Mouse (Mus musculus) ES-Bruce4 (cell line): ENCODE measurements around the gene Gng5. TPM values are rescaled to one million over a fixed set of nuclear protein-coding genes. Genes with fewer than 3 reads are reported as not detected.

Experiments used
- H3K27ac ChIP-seq: 2 replicates; pipeline ENCODE4 v1.5.1; 2012; ENCODE audit warnings: low read length, inconsistent platforms; ENCODE audit not compliant: insufficient read depth
- H3K27me3 ChIP-seq: 2 replicates; pipeline ENCODE4 v1.6.1; 2012; ENCODE audit warnings: mild to moderate bottlenecking, low read length, inconsistent platforms; ENCODE audit not compliant: control insufficient read depth, poor library complexity, insufficient read depth, severe bottlenecking
- H3K36me3 ChIP-seq: 2 replicates; pipeline ENCODE4 v1.6.1; 2012; ENCODE audit warnings: inconsistent platforms, mild to moderate bottlenecking, low read length, moderate library complexity; ENCODE audit not compliant: control insufficient read depth, poor library complexity, insufficient read depth, severe bottlenecking
- H3K4me1 ChIP-seq: one replicate; pipeline ENCODE4 v1.8.1; 2011; ENCODE audit warnings: low read length; ENCODE audit not compliant: control insufficient read depth, insufficient read depth
- H3K4me3 ChIP-seq: 2 replicates; pipeline ENCODE4 v1.5.1; 2011; ENCODE audit warnings: low read depth, mild to moderate bottlenecking, low read length
- H3K9ac ChIP-seq: 2 replicates; pipeline ENCODE4 v1.6.1; 2012; ENCODE audit warnings: low read depth, mild to moderate bottlenecking, inconsistent platforms; ENCODE audit not compliant: poor library complexity, severe bottlenecking
- H3K9me3 ChIP-seq: replicated peaks from 2 replicates; pipeline ENCODE4 v1.6.1; 2012; ENCODE audit warnings: mild to moderate bottlenecking, low read length, inconsistent platforms; ENCODE audit not compliant: control insufficient read depth, poor library complexity, insufficient read depth, severe bottlenecking
- CTCF ChIP-seq: IDR thresholded peaks from one replicate; pipeline ENCODE4 v1.8.1; 2011; ENCODE audit warnings: low read depth, low read length
- EP300 ChIP-seq: IDR thresholded peaks from 2 replicates; pipeline ENCODE4 v1.6.1; 2011; ENCODE audit warnings: low read depth, low read length; ENCODE audit not compliant: insufficient read depth
- POLR2A ChIP-seq: IDR thresholded peaks from one replicate; pipeline ENCODE4 v1.8.1; 2011; ENCODE audit warnings: low read length; ENCODE audit not compliant: insufficient read depth
- polyA plus RNA-seq: library from polyadenylated mRNA; stranded (reverse); fragments of >200 nt; gene quantifications from 2 replicates; pipeline ENCODE4 v1.2.4, GENCODE M21; 2011; ENCODE audit warnings: low read depth; ENCODE audit not compliant: missing spikeins, insufficient read depth, insufficient read length

Gene Gng5
- polyA plus RNA-seq, 1 experiment: 330 TPM

DNA sequence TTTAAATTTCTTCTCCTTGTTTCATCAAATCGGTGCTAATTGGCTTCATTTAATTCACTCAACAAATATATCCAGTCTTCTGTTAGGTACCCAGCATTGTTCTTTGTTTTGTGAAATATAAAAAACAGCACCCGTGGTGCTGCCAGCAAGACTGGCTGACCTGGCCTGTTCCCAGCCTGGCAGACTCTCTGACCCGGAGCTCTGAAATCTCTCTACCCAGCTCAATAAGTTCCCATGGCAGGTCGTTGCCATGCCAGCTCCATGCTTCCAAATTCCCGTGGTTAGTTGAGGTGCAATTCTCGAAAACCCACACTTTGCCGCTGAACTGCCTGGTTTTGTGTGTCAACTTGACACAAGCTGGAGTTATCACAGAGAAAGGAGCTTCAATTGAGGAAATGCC lies 55.2 kb downstream of the Gng5 start:
- Histone ChIP-seq H3K4me3 (no peak overlapping the region), H3K36me3 (no peaks in the 10 kb centered on the region), H3K9me3 (no peaks in the 10 kb centered on the region), H3K9ac (no peak overlapping the region), H3K27me3 (no peaks in the 10 kb centered on the region), H3K27ac (no peak overlapping the region), H3K4me1 (no peaks in the 10 kb centered on the region)
- TF ChIP-seq EP300: no peak
- TF ChIP-seq POLR2A: no peak
- TF ChIP-seq CTCF: no peak

Other genes with a start within 250 kb of the Gng5 start
- 27.3 and 28.2 TPM in 2 replicates for gene Ssx2ip, start 95.2 kb upstream of the Gng5 start, polyA plus RNA-seq
- 15.1 and 17.1 TPM in 2 replicates for gene Ctbs, start 50.0 kb upstream of the Gng5 start, polyA plus RNA-seq
- gene Spata1, start 54 bp upstream of the Gng5 start, polyA plus RNA-seq: 6.5 and 7.5 TPM in 2 replicates
- 79.2 and 79.8 TPM in 2 replicates for gene Rpf1, start 21.6 kb downstream of the Gng5 start, polyA plus RNA-seq
- gene Uox, start 70.6 kb downstream of the Gng5 start, polyA plus RNA-seq: not detected in 2 replicates
- not detected in 2 replicates for gene Dnase2b, start 115.8 kb downstream of the Gng5 start, polyA plus RNA-seq
- gene 4930503B20Rik, start 151.5 kb downstream of the Gng5 start, polyA plus RNA-seq: not detected in 2 replicates
- gene Samd13, start 185.8 kb downstream of the Gng5 start, polyA plus RNA-seq: not detected in 2 replicates